Mouse (Mus musculus) midbrain, embryonic 13.5 days (tissue): Measurements from ENCODE around the gene Blmh. TPM values are rescaled to one million over a fixed set of nuclear protein-coding genes. Genes with fewer than 3 reads are reported as not detected.
"Not testable (repeated sequence)": the region's sequence is repeated elsewhere in the genome, so short reads cannot be mapped to it uniquely, and the experiment has no call there.

Experiments
- ATAC-seq: fragments of 200-750 bp; cut with Nextera tagmentation; 2 replicates; pipeline ENCODE4 v1.8.0; 2017; ENCODE audit warnings: mild to moderate bottlenecking, moderate TSS enrichment, moderate library complexity
- H3K27ac ChIP-seq: fragments of 300-500 bp; sonication (generic); 2 replicates; pipeline ENCODE4 v1.5.1; 2015; ENCODE audit warnings: inconsistent platforms, mild to moderate bottlenecking, moderate library complexity
- H3K27me3 ChIP-seq: fragments of 300-500 bp; sonication (generic); 2 replicates; pipeline ENCODE4 v1.6.1; 2015; ENCODE audit warnings: mild to moderate bottlenecking, inconsistent platforms
- H3K36me3 ChIP-seq: fragments of 300-500 bp; sonication (generic); 2 replicates; pipeline ENCODE4 v1.6.1; 2015; ENCODE audit warnings: mild to moderate bottlenecking, inconsistent platforms
- H3K4me1 ChIP-seq: fragments of 300-500 bp; sonication (generic); replicated peaks from 2 replicates; pipeline ENCODE4 v1.6.1; 2015; ENCODE audit warnings: inconsistent platforms
- H3K4me2 ChIP-seq: fragments of 300-500 bp; sonication (generic); replicated peaks from 2 replicates; pipeline ENCODE4 v1.6.1; 2015; ENCODE audit warnings: moderate library complexity, mild to moderate bottlenecking, inconsistent platforms
- H3K4me3 ChIP-seq: fragments of 300-500 bp; sonication (generic); replicated peaks from 2 replicates; pipeline ENCODE4 v1.5.1; 2015; ENCODE audit warnings: mild to moderate bottlenecking, inconsistent platforms
- H3K9ac ChIP-seq: fragments of 300-500 bp; sonication (generic); replicated peaks from 2 replicates; pipeline ENCODE4 v1.6.1; 2015; ENCODE audit warnings: mild to moderate bottlenecking, inconsistent platforms
- H3K9me3 ChIP-seq: fragments of 300-500 bp; sonication (generic); 2 replicates; pipeline ENCODE4 v1.6.1; 2016; ENCODE audit warnings: mild to moderate bottlenecking, inconsistent platforms
- WGBS: fragments of 180-500 bp; shearing (Covaris S2); methylation state at CpG from one replicate; pipeline ENCODE4 v1.1.7; 2015; 5-methylcytosine and 5-hydroxymethylcytosine counted together
- polyA plus RNA-seq: library from polyadenylated mRNA; unstranded; fragments of >200 nt; fragmentation: Nextera tagmentation; extraction: Ambion mirVana; gene quantifications from 2 replicates; pipeline ENCODE4 v1.2.1, GENCODE M21; 2015

Blmh gene
- polyA plus RNA-seq, 1 experiment from 2014 or later, result 163 TPM

- not testable (repeated sequence) for H3K27ac ChIP-seq, H3K9me3 ChIP-seq, H3K4me1 ChIP-seq, H3K9ac ChIP-seq, ATAC-seq, H3K27me3 ChIP-seq, H3K36me3 ChIP-seq, H3K4me2 ChIP-seq, H3K4me3 ChIP-seq
- 93% methylated on average over 8 of the region's 8 CpGs for WGBS
Measured at GRCm38 (mm10) chr11:76928586-76928985, 4.0 kb downstream of the Blmh start.

GRCm38 (mm10) chr11:76933209-76933608, 8.6 kb downstream of the Blmh start:
- Histone ChIP-seq H3K27ac (no peak overlapping the region), H3K4me3 (no peak overlapping the region), H3K4me1 (no peaks in the 10 kb centered on the region), H3K9ac (no peak overlapping the region), H3K4me2 (no peak overlapping the region), H3K36me3 (no peaks in the 10 kb centered on the region), H3K9me3 (no peaks in the 10 kb centered on the region), H3K27me3 (no peaks in the 10 kb centered on the region)
- WGBS, result 71% methylated on average over 3 of the region's 3 CpGs
- no peak for ATAC-seq

DNA sequence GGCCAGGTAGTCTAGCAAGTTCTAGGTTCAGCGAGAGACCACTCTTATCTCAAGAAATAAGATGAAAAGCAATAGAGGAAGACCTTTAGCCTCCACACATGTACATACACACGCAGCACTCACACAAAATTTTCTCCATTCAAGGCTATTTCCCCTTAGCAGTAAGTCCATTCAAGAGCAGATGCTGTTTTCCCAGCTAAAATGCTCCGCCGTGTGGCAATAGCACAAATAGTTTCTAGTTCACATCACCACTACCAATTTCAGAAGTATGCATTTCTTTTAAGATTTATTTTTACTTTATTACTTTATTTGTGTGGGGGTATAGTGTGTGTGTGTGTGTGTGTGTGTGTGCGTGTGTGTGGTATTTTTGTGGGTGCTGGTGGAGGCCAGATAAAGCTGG, 12.0 kb downstream of the Blmh start:
- Histone ChIP-seq H3K36me3 (no peaks in the 10 kb centered on the region), H3K9ac (no peak overlapping the region), H3K4me2 (no peak overlapping the region), H3K27me3 (no peaks in the 10 kb centered on the region), H3K9me3 (no peaks in the 10 kb centered on the region), H3K4me1 (no peaks in the 10 kb centered on the region), H3K4me3 (no peak overlapping the region), H3K27ac (no peak overlapping the region)
- 78% methylated on average over 5 of the region's 5 CpGs for WGBS
- ATAC-seq, result no peak

- Histone ChIP-seq H3K9me3 (no peaks in the 10 kb centered on the region), H3K27ac (peak overlapping the region; percentile 86; the same call in 1 of the 2 replicates), H3K36me3 (peaks cover 3% of the 10 kb centered on the region; the same call in 1 of the 2 replicates), H3K4me3 (peak overlapping the region; percentile 81), H3K27me3 (no peaks in the 10 kb centered on the region), H3K9ac (peak overlapping the region; percentile 86), H3K4me2 (peak overlapping the region; percentile 70), H3K4me1 (peaks cover 18% of the 10 kb centered on the region)
- WGBS, result 73% methylated on average over 6 of the region's 6 CpGs
- no peak for ATAC-seq
Measured at GRCm38 (mm10) chr11:76944839-76945238, 20.2 kb downstream of the Blmh start.

DNA sequence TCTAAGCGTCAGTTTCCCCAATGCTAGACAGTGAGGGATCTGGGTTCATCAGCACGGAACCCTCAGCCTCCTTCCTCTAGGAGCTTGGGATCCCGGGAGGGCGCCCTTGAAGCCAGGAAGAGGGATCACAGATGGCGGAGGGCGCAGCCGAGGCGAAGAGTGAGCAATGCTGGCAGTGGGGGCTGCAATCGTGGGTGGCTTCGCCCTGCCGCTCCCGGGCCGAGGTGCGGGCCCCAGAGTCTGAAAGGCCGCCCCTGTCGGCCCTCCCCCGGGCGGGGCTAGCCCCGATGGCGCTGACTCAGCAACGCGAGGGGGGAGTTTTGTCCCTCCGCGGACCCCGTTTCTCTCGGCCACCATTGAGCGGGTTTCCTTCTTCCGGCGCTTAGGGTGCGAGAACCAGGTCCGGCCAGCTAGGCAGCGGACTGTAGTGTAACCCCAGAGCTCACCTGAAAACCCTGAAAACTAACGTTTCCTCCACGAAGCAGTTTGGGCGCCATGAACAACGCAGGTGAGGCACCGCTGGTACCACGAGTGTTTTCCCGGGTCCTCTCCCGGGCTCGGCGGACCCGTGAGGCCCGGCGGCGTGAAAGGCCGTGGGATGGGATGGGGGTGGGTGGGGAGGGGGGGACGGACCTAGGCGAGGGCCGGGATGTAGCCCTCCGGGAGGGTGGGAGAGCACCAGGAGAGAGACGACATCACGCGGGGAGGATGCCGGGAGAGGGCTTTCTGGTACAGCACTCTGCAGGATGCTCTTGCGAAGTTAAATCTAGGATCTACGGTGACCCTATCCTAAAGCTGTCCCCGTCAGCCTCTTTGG, 21.0 kb downstream of the Blmh start:
- Histone ChIP-seq H3K4me3 (peak overlapping the region; percentile 81), H3K9me3 (no peaks in the 10 kb centered on the region), H3K27ac (peak overlapping the region; percentile 86), H3K9ac (peak overlapping the region; percentile 86), H3K4me1 (peaks cover 18% of the 10 kb centered on the region), H3K27me3 (no peaks in the 10 kb centered on the region), H3K4me2 (peak overlapping the region; percentile 70), H3K36me3 (peaks cover 3% of the 10 kb centered on the region; the same call in 1 of the 2 replicates)
- WGBS, result under 1% methylated on average over 57 of the region's 58 CpGs
- peak; percentile 93 for ATAC-seq

- Histone ChIP-seq H3K36me3 (peaks cover 8% of the 10 kb centered on the region), H3K27ac (no peak overlapping the region), H3K27me3 (no peaks in the 10 kb centered on the region), H3K4me3 (peak overlapping the region; percentile 81), H3K4me1 (peaks cover 18% of the 10 kb centered on the region), H3K9me3 (no peaks in the 10 kb centered on the region), H3K9ac (peak overlapping the region; percentile 86), H3K4me2 (peak overlapping the region; percentile 70)
- 3% methylated on average over 8 of the region's 8 CpGs for WGBS
- peak; percentile 43; the same call in 1 of the 2 replicates for ATAC-seq
Measured at GRCm38 (mm10) chr11:76946203-76946585, 21.6 kb downstream of the Blmh start.

- no peak overlapping the region for H3K4me2 ChIP-seq
- no peak for ATAC-seq
- H3K9me3 ChIP-seq, result no peaks in the 10 kb centered on the region
- no peak overlapping the region for H3K27ac ChIP-seq
- no peaks in the 10 kb centered on the region for H3K27me3 ChIP-seq
- H3K4me1 ChIP-seq, result no peaks in the 10 kb centered on the region
- peaks cover 72% of the 10 kb centered on the region for H3K36me3 ChIP-seq
- no peak overlapping the region for H3K9ac ChIP-seq
- WGBS, result 97% methylated on average over 2 of the region's 2 CpGs
- H3K4me3 ChIP-seq, result no peak overlapping the region
Measured at GRCm38 (mm10) chr11:76953536-76953935, 28.9 kb downstream of the Blmh start.

DNA sequence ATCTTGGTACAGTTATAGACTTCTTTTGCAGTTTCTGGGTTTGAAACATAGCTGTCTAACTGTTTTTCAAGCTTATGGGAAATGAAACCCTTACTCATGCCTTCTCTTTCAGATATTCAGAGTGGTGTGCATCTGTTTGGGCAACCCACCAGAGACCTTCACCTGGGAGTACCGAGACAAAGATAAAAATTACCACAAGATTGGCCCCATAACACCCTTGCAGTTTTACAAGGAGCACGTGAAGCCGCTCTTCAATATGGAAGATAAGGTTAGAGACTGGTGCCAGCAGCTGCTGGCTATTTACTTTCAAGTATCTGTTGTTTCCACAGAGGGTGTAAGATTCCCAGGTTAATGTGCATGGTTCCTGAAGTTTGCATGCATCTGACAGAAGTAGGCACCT, 41.1 kb downstream of the Blmh start:
- Histone ChIP-seq H3K9ac (no peak overlapping the region), H3K9me3 (no peaks in the 10 kb centered on the region), H3K4me3 (no peak overlapping the region), H3K4me2 (no peak overlapping the region), H3K4me1 (no peaks in the 10 kb centered on the region), H3K27ac (no peak overlapping the region), H3K27me3 (no peaks in the 10 kb centered on the region), H3K36me3 (peaks cover 82% of the 10 kb centered on the region)
- no peak for ATAC-seq
- WGBS, result 97% methylated on average over 3 of the region's 3 CpGs

GRCm38 (mm10) chr11:76970328-76970727, 45.7 kb downstream of the Blmh start:
- H3K9me3 ChIP-seq, result no peaks in the 10 kb centered on the region
- no peak overlapping the region for H3K4me3 ChIP-seq
- whole genome bisulfite sequencing, result 95% methylated on average over 2 of the region's 2 CpGs
- no peaks in the 10 kb centered on the region for H3K27me3 ChIP-seq
- no peak overlapping the region for H3K4me2 ChIP-seq
- no peaks in the 10 kb centered on the region for H3K4me1 ChIP-seq
- H3K36me3 ChIP-seq, result peaks cover 87% of the 10 kb centered on the region
- no peak overlapping the region for H3K9ac ChIP-seq
- ATAC-seq, result no peak
- no peak overlapping the region for H3K27ac ChIP-seq

DNA sequence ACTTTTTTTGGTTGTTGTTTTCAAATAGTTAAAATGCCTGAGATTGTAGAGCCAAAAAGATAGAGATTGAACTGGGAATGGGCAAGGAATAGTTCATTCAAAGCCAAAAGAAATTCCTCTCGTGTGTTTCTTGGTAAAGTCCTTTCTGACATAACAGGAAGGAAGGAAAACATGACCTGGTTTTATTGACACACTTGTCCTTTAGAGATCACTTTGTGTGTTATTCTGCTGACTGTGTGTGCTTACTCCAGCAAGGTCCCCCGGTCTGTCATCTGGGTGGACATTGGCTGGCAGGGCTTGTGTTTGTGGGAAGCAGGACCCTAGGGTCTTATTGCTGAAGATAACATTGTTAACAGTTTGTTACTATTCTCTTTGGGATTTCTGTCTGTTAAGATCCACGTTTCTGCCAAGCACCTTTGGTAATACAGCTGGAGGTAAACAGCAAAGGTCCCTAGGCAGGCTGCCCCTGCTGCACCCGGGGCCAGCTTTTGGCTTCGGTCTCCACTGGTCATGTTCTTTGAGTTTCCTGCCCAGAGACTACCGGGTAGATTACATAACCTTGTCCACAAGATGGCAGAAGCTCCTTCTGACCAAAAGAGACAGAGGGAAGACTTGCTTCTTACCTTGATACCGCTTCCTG, 50.2 kb downstream of the Blmh start:
- H3K4me1 ChIP-seq, result no peaks in the 10 kb centered on the region
- H3K9me3 ChIP-seq, result no peaks in the 10 kb centered on the region
- 94% methylated on average over 7 of the region's 7 CpGs for WGBS
- no peak overlapping the region for H3K9ac ChIP-seq
- no peak overlapping the region for H3K4me2 ChIP-seq
- H3K27me3 ChIP-seq, result no peaks in the 10 kb centered on the region
- H3K4me3 ChIP-seq, result no peak overlapping the region
- peaks cover 82% of the 10 kb centered on the region for H3K36me3 ChIP-seq
- no peak overlapping the region for H3K27ac ChIP-seq
- no peak for ATAC-seq

DNA sequence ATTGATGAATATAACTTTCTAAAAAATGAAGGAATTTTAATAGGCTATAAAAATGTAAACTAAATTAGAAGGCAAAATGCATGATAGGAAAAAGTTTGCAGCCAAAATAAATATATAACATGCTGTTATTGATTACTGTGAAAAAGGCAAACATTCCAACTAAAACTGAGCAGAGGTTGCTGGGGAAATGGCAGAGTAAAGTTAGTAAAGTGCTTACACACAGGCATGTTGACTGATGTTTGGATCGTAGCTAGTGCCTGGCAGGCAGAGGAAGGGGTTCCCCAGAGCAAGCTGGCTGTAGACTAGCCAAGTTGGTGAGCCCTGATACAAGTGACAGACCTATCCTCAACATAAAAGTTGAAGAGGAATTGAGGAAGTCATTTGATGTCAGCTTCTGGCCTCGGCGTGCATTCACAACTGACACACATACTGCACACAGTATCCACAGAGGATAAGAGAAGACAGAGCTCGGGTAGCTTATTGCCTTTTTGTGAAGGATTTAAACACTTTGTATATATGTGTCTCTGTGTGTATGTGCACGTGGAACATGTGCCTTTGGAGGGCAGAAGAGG, 57.0 kb downstream of the Blmh start:
- no peak overlapping the region for H3K4me3 ChIP-seq
- WGBS, result 93% methylated on average over 5 of the region's 5 CpGs
- H3K27ac ChIP-seq, result no peak overlapping the region
- H3K9ac ChIP-seq, result no peak overlapping the region
- no peaks in the 10 kb centered on the region for H3K27me3 ChIP-seq
- no peaks in the 10 kb centered on the region for H3K4me1 ChIP-seq
- H3K4me2 ChIP-seq, result no peak overlapping the region
- peaks cover 59% of the 10 kb centered on the region for H3K36me3 ChIP-seq
- ATAC-seq, result no peak
- H3K9me3 ChIP-seq, result no peaks in the 10 kb centered on the region

DNA sequence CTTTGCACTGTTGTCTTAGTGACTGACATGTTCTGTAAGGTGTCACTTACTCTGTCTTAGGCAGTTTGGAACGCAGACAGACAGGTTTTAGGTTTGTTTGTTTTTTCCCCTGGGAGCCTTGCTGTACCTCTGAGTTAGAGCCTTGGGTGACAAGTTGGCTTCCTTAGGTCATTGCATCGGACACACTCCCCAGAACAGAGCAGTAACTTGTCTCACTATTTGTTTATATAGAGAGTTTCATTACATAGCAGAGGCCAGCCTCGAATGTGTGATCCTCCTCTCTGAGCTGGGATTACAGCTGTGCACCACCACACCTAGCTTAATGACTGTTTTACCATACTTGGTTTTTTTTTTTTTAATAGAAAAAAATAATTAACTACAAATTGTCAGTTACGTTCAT, 57.8 kb downstream of the Blmh start:
- no peaks in the 10 kb centered on the region for H3K9me3 ChIP-seq
- 91% methylated on average over 4 of the region's 4 CpGs for WGBS

More for the DNA sequence above, 57.8 kb downstream of the Blmh start:
- Histone ChIP-seq H3K27me3 (no peaks in the 10 kb centered on the region), H3K9ac (no peak overlapping the region), H3K4me1 (no peaks in the 10 kb centered on the region), H3K27ac (no peak overlapping the region), H3K4me2 (no peak overlapping the region), H3K36me3 (peaks cover 64% of the 10 kb centered on the region), H3K4me3 (no peak overlapping the region)
- no peak for ATAC-seq
